Mouse (Mus musculus): ENCODE measurements around the gene Trafd1. TPM values are rescaled to one million over a fixed set of nuclear protein-coding genes. Genes with fewer than 3 reads are reported as not detected.

Trafd1 gene
- polyA plus RNA-seq, 1 experiment from 2014 or later = 58.1 TPM

GRCm38 (mm10) chr5:121397187-121398145 is 12.0 kb upstream of the Trafd1 start, which contains the start of gene Naa25:
Naa25 (plus strand) TSS chr5:121397936.
- peak; percentile 96 for ATAC-seq
- Histone ChIP-seq H3K4me3 (replicated peaks) (peak within 1 kb of the TSS; percentile 80), H3K4me2 (replicated peaks) (peak within 1 kb of the TSS; percentile 92), H3K27ac (peak within 1 kb of the TSS; percentile 88), H3K36me3 (no peaks in the 10 kb centered on the region), H3K27me3 (replicated peaks) (no peaks in the 10 kb centered on the region), H3K4me1 (replicated peaks) (peaks cover 19% of the 10 kb centered on the region), H3K9ac (peak within 1 kb of the TSS; percentile 75), H3K9me3 (no peaks in the 10 kb centered on the region)
- WGBS = 9% methylated on average over 53 of the region's 53 CpGs

GRCm38 (mm10) chr5:121395621-121396020 is 10.2 kb upstream of the Trafd1 start:
- Histone ChIP-seq H3K4me2 (replicated peaks) (no peak overlapping the region), H3K4me3 (replicated peaks) (no peak overlapping the region), H3K9ac (no peak overlapping the region), H3K27ac (no peak overlapping the region), H3K36me3 (no peaks in the 10 kb centered on the region), H3K9me3 (no peaks in the 10 kb centered on the region), H3K4me1 (replicated peaks) (peaks cover 15% of the 10 kb centered on the region), H3K27me3 (replicated peaks) (no peaks in the 10 kb centered on the region)
- WGBS = 75% methylated on average over 5 of the region's 5 CpGs
- no peak for ATAC-seq

- 76% methylated on average over 3 of the region's 3 CpGs for WGBS
- ATAC-seq = no peak
- H3K4me1 ChIP-seq (replicated peaks) = no peaks in the 10 kb centered on the region
- H3K4me3 ChIP-seq (replicated peaks) = no peak overlapping the region
- H3K9ac ChIP-seq = no peak overlapping the region
- no peak overlapping the region for H3K27ac ChIP-seq
- no peaks in the 10 kb centered on the region for H3K9me3 ChIP-seq
- H3K27me3 ChIP-seq (replicated peaks) = no peaks in the 10 kb centered on the region
- H3K36me3 ChIP-seq = no peaks in the 10 kb centered on the region
- no peak overlapping the region for H3K4me2 ChIP-seq (replicated peaks)
Observed at GRCm38 (mm10) chr5:121393402-121393801, 8.0 kb upstream of the Trafd1 start.

GRCm38 (mm10) chr5:121392667-121393380 is 7.4 kb upstream of the Trafd1 start:
- 56% methylated on average over 16 of the region's 16 CpGs for WGBS
- Histone ChIP-seq H3K27me3 (replicated peaks) (no peaks in the 10 kb centered on the region), H3K4me3 (replicated peaks) (no peak overlapping the region), H3K36me3 (no peaks in the 10 kb centered on the region), H3K9ac (no peak overlapping the region), H3K4me2 (replicated peaks) (no peak overlapping the region), H3K9me3 (no peaks in the 10 kb centered on the region), H3K4me1 (replicated peaks) (no peaks in the 10 kb centered on the region), H3K27ac (no peak overlapping the region)
- no peak for ATAC-seq

- Histone ChIP-seq H3K9me3 (no peaks in the 10 kb centered on the region), H3K4me1 (replicated peaks) (peaks cover 7% of the 10 kb centered on the region; the same call in 1 of the 2 replicates), H3K36me3 (no peaks in the 10 kb centered on the region), H3K27ac (no peak overlapping the region), H3K4me2 (replicated peaks) (no peak overlapping the region), H3K9ac (no peak overlapping the region), H3K4me3 (replicated peaks) (no peak overlapping the region), H3K27me3 (replicated peaks) (no peaks in the 10 kb centered on the region)
- ATAC-seq = no peak
Observed at GRCm38 (mm10) chr5:121389691-121390090, 4.3 kb upstream of the Trafd1 start.

GRCm38 (mm10) chr5:121389106-121389505 is 3.7 kb upstream of the Trafd1 start:
- Histone ChIP-seq H3K4me2 (replicated peaks) (no peak overlapping the region), H3K27ac (no peak overlapping the region), H3K9me3 (no peaks in the 10 kb centered on the region), H3K4me1 (replicated peaks) (peaks cover 10% of the 10 kb centered on the region; the same call in 1 of the 2 replicates), H3K27me3 (replicated peaks) (no peaks in the 10 kb centered on the region), H3K9ac (no peak overlapping the region), H3K4me3 (replicated peaks) (no peak overlapping the region), H3K36me3 (no peaks in the 10 kb centered on the region)
- WGBS = 69% methylated on average over 7 of the region's 7 CpGs
- no peak for ATAC-seq

- H3K9ac ChIP-seq = no peak overlapping the region
- 43% methylated on average over 4 of the region's 4 CpGs for WGBS
Observed at GRCm38 (mm10) chr5:121387126-121387525, 1.7 kb upstream of the Trafd1 start.

GRCm38 (mm10) chr5:121386120-121386909 is 883 bp upstream of the Trafd1 start:
- Histone ChIP-seq H3K36me3 (peaks cover 6% of the 10 kb centered on the region), H3K4me3 (replicated peaks) (peak overlapping the region; percentile 61), H3K27me3 (replicated peaks) (no peaks in the 10 kb centered on the region), H3K4me2 (replicated peaks) (peak overlapping the region; percentile 82), H3K27ac (no peak overlapping the region), H3K4me1 (replicated peaks) (peaks cover 14% of the 10 kb centered on the region; the same call in 1 of the 2 replicates), H3K9ac (no peak overlapping the region), H3K9me3 (no peaks in the 10 kb centered on the region)
- 31% methylated on average over 22 of the region's 22 CpGs for WGBS
- no peak for ATAC-seq

More at GRCm38 (mm10) chr5:121387126-121387525, 1.7 kb upstream of the Trafd1 start:
- Histone ChIP-seq H3K4me1 (replicated peaks) (peaks cover 14% of the 10 kb centered on the region; the same call in 1 of the 2 replicates), H3K36me3 (no peaks in the 10 kb centered on the region), H3K27ac (no peak overlapping the region), H3K9me3 (no peaks in the 10 kb centered on the region), H3K4me2 (replicated peaks) (no peak overlapping the region), H3K4me3 (replicated peaks) (no peak overlapping the region), H3K27me3 (replicated peaks) (no peaks in the 10 kb centered on the region)
- ATAC-seq = no peak

- H3K27ac ChIP-seq = peak overlapping the region; percentile 80
- no peaks in the 10 kb centered on the region for H3K9me3 ChIP-seq
- no peaks in the 10 kb centered on the region for H3K27me3 ChIP-seq (replicated peaks)
- H3K9ac ChIP-seq = peak overlapping the region; percentile 66
- H3K4me1 ChIP-seq (replicated peaks) = peaks cover 14% of the 10 kb centered on the region; the same call in 1 of the 2 replicates
- peak; percentile 87 for ATAC-seq
- WGBS = 1% methylated on average over 36 of the region's 47 CpGs
- peak overlapping the region; percentile 82 for H3K4me2 ChIP-seq (replicated peaks)
- peaks cover 16% of the 10 kb centered on the region for H3K36me3 ChIP-seq
- H3K4me3 ChIP-seq (replicated peaks) = peak overlapping the region; percentile 61
Observed at GRCm38 (mm10) chr5:121384757-121385460, 523 bp downstream of the Trafd1 start.

- Histone ChIP-seq H3K36me3 (peaks cover 21% of the 10 kb centered on the region), H3K27ac (peak overlapping the region; percentile 80), H3K9ac (peak overlapping the region; percentile 66), H3K4me3 (replicated peaks) (peak overlapping the region; percentile 61), H3K27me3 (replicated peaks) (no peaks in the 10 kb centered on the region), H3K4me1 (replicated peaks) (peaks cover 14% of the 10 kb centered on the region; the same call in 1 of the 2 replicates), H3K9me3 (no peaks in the 10 kb centered on the region), H3K4me2 (replicated peaks) (peak overlapping the region; percentile 82)
- 45% methylated on average over 10 of the region's 10 CpGs for WGBS
- no peak for ATAC-seq
Observed at GRCm38 (mm10) chr5:121383857-121384756, 1.3 kb downstream of the Trafd1 start.
